Mouse (Mus musculus) erythroblast, embryonic 14.5 days (primary cell): ENCODE measurements around the gene Dnaic1. TPM values are rescaled to one million over a fixed set of nuclear protein-coding genes. Genes with fewer than 3 reads are reported as not detected.

Experiments used
- H3K27me3 ChIP-seq: 2 replicates; pipeline ENCODE4 v1.6.1; 2012; ENCODE audit warnings: inconsistent platforms; ENCODE audit not compliant: control insufficient read depth
- H3K36me3 ChIP-seq: 2 replicates; pipeline ENCODE4 v1.6.1; 2012; ENCODE audit warnings: mild to moderate bottlenecking, inconsistent platforms; ENCODE audit not compliant: control insufficient read depth
- H3K4me1 ChIP-seq: 2 replicates; pipeline ENCODE4 v1.6.1; 2012; ENCODE audit warnings: inconsistent platforms; ENCODE audit not compliant: control insufficient read depth
- H3K4me3 ChIP-seq: replicated peaks from 2 replicates; pipeline ENCODE3; 2012; ENCODE audit warnings: moderate library complexity, mild to moderate bottlenecking, inconsistent platforms
- H3K9me3 ChIP-seq: 2 replicates; pipeline ENCODE4 v1.6.1; 2012; ENCODE audit warnings: low read length, inconsistent platforms, mixed read lengths; ENCODE audit not compliant: control insufficient read depth
- GATA1 ChIP-seq: IDR thresholded peaks from 2 replicates; pipeline ENCODE4 v1.6.1; 2012; ENCODE audit warnings: low read length, inconsistent platforms, mixed read lengths
- TAL1 ChIP-seq: IDR thresholded peaks from 3 replicates; pipeline ENCODE4 v1.6.1; 2012; ENCODE audit warnings: low read length, inconsistent platforms, mixed read lengths
- polyA plus RNA-seq: library from polyadenylated mRNA; stranded (reverse); fragments of >175 nt; gene quantifications from 2 replicates; pipeline ENCODE4 v1.2.3, GENCODE M21; 2012

Dnaic1 gene
- polyA plus RNA-seq, 1 experiment, result not detected

DNA sequence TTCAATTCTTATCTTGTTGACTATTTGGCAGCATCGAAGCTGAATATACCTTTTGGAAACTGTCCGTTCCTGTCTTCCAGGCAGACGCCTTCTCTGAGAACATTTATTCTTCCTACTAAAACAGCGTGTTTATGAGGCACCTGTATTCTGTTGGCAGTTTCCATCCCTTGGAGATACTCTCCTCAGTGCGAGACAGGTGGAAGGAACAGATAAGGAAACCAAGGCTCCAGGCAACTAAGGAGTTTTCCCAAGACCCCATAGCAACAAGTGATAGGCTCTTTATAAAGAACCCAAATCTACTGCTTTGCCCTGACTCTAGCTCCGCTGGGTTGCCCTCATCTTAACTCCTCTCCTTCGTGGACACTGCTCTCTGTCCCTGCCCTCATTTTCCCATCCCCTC lies 79.1 kb downstream of the Dnaic1 start:
- H3K4me1 ChIP-seq, result peaks cover 17% of the 10 kb centered on the region
- no peak overlapping the region for H3K4me3 ChIP-seq
- no peaks in the 10 kb centered on the region for H3K36me3 ChIP-seq
- TF ChIP-seq GATA1 (no peak; the same call in 1 of the 2 replicates), TAL1 (peak; percentile 40; the same call in 2 of the 3 replicates)
- no peaks in the 10 kb centered on the region for H3K9me3 ChIP-seq
- no peaks in the 10 kb centered on the region for H3K27me3 ChIP-seq

DNA sequence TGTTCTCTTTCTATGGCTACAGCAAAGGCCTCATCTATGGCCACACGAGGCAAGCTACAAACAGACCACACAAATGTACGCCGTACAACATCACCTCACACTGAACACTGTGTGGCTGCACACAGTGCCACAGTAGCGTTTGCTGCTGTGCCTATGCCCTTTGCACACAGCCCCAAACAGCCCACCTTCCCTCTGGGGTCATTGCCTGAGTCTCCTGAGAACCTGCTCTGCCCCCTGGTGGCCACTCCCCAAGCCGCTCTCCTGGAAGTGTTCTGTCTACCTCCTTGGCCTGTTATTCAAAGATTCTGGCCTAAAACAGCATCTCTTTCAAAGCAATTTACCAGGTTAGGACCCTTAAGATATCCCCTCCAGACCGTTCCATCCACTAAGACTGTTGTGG lies 83.7 kb downstream of the Dnaic1 start:
- no peaks in the 10 kb centered on the region for H3K9me3 ChIP-seq
- H3K27me3 ChIP-seq, result no peaks in the 10 kb centered on the region
- TF ChIP-seq TAL1 (no peak), GATA1 (no peak)
- H3K4me1 ChIP-seq, result peaks cover 19% of the 10 kb centered on the region
- H3K4me3 ChIP-seq, result no peak overlapping the region
- no peaks in the 10 kb centered on the region for H3K36me3 ChIP-seq

DNA sequence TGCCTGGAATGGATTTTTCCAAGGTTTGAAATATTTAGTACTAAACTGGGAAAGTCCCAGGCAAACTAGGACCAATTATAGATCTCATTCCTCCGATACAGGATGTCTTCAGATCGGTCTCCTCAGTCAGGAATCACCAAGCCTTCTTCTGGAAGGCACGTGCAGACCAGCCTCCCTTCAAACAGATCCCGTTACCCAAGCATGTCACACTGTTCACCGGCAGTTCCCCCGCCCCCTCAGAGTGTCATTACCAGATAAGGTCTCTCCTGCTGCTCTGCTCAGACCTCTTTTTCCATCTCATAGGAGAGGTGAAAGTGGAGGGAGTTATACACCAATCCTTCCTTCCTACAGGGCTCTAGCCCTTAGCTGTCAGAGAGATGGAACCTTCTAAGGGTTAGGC lies 84.2 kb downstream of the Dnaic1 start:
- TF ChIP-seq TAL1, result no peak
- no peak for TF ChIP-seq GATA1
- Histone ChIP-seq H3K36me3 (no peaks in the 10 kb centered on the region), H3K4me1 (peaks cover 18% of the 10 kb centered on the region), H3K9me3 (no peaks in the 10 kb centered on the region), H3K27me3 (no peaks in the 10 kb centered on the region), H3K4me3 (no peak overlapping the region)

DNA sequence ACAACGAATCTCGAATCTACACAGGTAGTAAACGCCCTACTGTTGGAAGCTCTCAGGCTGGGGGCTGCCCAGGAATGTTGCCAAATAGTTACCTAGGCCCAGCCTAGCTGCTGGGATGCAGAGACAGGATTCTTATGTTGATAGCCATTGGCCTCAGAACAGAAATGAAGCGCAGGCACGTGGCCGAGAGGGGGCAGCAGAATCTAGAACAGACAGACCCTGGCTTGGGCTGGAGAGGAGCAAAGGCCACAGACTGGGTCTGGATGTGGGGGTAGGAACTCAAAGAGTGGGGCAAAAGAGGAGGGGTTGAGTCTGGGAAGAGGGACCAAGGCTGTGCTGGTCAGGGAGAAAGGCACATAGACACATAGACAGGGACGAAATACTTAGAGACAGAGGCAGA lies 84.6 kb downstream of the Dnaic1 start:
- Histone ChIP-seq H3K36me3 (no peaks in the 10 kb centered on the region), H3K27me3 (no peaks in the 10 kb centered on the region), H3K4me1 (peaks cover 17% of the 10 kb centered on the region), H3K4me3 (no peak overlapping the region), H3K9me3 (no peaks in the 10 kb centered on the region)
- TF ChIP-seq GATA1 (no peak), TAL1 (no peak)

DNA sequence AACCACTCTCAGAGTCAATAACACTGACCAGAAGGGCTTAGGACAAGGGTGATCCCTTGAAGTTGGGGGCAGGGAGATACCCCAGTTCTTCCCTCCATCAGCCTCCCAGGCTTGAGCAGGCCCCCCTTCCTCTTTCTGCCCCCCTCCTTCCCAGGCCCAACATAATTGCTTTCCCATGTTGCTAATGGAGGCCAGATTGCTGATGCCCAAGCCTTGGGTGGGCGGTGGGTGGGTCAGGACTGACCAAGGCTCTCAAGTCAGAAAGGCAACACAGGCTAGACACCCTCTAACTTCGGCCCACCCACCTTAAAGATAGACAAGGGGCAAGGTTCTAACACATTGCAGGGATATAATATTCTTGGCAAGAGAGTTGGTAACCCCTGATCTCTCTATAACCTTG lies 86.0 kb downstream of the Dnaic1 start:
- no peak for TF ChIP-seq GATA1
- TF ChIP-seq TAL1, result no peak
- Histone ChIP-seq H3K27me3 (no peaks in the 10 kb centered on the region), H3K4me1 (peaks cover 15% of the 10 kb centered on the region), H3K9me3 (no peaks in the 10 kb centered on the region), H3K4me3 (no peak overlapping the region), H3K36me3 (no peaks in the 10 kb centered on the region)

DNA sequence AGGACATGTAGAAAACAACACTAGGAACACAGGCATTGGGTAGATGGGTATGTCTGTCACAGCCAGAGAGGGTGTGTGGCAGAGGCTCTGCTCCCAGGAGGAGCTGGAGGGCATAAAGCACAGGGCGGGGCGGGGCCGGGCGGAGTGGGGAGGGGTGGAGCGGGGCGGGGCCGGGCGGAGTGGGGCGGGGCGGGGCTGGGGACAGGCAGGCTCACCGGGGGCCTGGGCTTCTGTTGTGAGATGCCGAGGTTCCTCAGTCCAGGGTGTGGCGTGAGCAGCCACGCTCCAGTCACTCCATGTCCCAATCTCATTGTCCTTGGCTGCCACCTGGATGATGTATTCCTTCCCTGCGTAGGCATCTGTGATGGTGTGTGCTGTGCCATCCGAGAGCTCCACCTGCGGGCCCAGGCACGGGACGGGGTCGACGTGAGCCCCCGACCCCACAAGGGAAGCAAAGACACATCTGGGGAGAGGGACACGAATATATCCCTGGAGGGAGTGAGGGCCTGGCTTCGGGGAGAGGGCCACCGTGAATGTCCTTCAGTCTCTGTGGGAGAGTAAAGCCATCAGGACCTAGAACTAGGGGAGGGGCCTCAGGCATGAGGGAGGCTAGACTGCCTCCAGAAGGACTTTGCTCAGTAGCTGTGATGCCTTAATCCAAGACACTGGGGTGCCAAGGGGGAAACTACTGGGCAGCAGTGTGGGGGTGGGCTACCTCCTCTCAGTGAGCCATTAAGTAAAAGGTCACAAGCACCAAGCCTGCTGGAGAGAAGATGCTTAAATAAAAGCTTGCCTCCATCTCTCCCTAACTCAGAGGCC lies 89.2 kb downstream of the Dnaic1 start:
- TF ChIP-seq GATA1 (no peak), TAL1 (no peak)
- no peak overlapping the region for H3K4me3 ChIP-seq
- H3K27me3 ChIP-seq, result no peaks in the 10 kb centered on the region
- peaks cover 14% of the 10 kb centered on the region for H3K4me1 ChIP-seq
- no peaks in the 10 kb centered on the region for H3K36me3 ChIP-seq
- no peaks in the 10 kb centered on the region for H3K9me3 ChIP-seq

DNA sequence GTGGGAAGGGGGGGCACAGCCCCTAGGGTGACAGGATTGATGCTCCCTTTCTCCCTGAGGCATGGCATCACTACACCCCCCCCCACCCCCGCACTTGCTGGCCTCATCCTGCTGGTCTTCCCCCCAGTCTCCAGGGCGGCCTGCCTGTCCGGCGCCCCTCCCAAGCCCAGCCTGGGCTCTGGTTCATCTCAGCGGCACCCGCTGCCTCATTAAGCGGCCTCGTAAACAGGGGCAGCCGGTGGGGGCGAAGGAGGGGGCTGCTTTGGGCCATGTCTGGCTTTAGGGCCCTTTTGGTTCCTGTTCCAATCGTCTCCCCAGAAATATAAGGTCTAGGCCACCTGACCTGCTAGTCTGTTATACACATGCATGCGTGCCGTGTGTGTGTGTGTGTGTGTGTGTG lies 90.0 kb downstream of the Dnaic1 start:
- Histone ChIP-seq H3K27me3 (no peaks in the 10 kb centered on the region), H3K36me3 (no peaks in the 10 kb centered on the region), H3K9me3 (no peaks in the 10 kb centered on the region), H3K4me3 (no peak overlapping the region), H3K4me1 (peaks cover 10% of the 10 kb centered on the region)
- TF ChIP-seq TAL1 (no peak), GATA1 (no peak)

DNA sequence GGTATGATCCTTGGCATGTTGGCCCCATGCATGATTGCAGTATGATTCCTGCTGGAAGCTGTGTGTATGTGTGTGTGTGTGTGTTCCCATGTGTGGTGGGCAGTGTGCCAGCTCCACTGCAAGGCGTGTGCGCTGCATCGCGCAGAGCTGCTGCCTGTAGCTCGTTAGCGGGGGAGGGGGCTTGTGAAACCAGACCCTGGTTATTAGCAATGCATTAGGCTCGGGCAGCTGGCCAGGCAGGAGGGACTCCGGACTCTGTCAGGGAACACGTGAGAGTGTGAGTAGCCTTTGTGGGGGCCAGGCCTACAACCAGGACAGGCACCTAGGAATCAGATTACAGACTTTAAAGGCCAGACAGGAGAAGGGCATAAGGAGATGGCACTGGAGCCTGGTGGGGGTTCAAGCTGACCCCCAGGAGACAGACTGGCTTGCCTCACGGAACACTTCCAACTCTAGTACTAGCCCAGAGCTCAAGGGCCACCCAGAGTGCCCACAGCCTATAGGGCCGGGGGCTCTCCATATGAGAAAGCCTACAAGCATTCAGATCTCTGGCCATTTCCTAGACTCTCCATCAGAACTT lies 91.4 kb downstream of the Dnaic1 start:
- Histone ChIP-seq H3K36me3 (no peaks in the 10 kb centered on the region), H3K4me1 (peaks cover 10% of the 10 kb centered on the region), H3K4me3 (no peak overlapping the region), H3K27me3 (no peaks in the 10 kb centered on the region), H3K9me3 (no peaks in the 10 kb centered on the region)
- TF ChIP-seq GATA1, result no peak
- no peak for TF ChIP-seq TAL1

DNA sequence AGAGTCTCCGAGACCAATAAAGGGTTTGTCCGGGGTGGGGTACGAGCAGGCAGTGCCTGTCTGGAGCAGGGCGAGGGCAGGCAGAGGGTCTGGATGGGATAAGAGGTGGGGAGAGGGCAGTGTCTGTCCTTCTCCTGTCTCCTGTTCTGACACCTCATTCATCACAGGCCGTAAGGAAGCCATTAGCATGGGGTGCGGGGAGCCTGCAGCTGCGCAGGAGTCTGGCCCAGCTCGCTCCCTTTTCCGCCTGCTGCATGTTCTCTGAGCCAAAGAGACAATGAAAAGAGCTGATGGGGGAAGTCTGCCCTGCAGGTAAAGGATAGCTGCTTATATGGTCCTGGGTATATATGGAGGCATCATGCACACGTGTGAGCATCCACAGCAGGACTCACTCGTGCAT lies 93.1 kb downstream of the Dnaic1 start:
- Histone ChIP-seq H3K4me1 (peaks cover 10% of the 10 kb centered on the region), H3K9me3 (no peaks in the 10 kb centered on the region), H3K27me3 (no peaks in the 10 kb centered on the region), H3K36me3 (no peaks in the 10 kb centered on the region), H3K4me3 (no peak overlapping the region)
- TF ChIP-seq GATA1, result no peak
- TF ChIP-seq TAL1, result no peak
